Mouse (Mus musculus): ENCODE data around the gene Krt27. TPM values are rescaled to one million over a fixed set of nuclear protein-coding genes. Genes with fewer than 3 reads are reported as not detected.

Krt27 gene
- total RNA-seq, 2 experiments from 2014 or later, result not detected

DNA sequence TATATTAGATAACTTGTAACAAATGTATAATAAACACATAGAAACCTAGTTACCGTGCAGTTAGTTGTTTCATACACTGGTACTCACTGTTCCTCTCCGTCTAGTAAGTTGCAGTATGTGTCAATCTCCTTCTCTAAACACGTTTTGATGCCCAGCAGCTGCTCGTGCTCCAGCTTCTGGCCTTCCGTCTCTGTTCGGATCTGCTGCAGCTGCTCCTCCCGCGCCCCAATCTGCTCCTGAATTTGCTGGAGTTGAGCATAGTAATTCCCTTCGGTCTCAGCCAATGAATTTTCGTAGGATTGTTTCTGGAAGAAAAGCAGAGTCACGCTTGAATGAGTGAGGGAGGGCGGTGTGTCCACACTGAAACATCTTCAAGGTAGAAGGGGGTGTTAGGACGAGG is 17.5 kb downstream of the Krt27 start:
- intact Hi-C loops (cut with DNase I), result no loop called here
- DNase-seq, result no peak

DNA sequence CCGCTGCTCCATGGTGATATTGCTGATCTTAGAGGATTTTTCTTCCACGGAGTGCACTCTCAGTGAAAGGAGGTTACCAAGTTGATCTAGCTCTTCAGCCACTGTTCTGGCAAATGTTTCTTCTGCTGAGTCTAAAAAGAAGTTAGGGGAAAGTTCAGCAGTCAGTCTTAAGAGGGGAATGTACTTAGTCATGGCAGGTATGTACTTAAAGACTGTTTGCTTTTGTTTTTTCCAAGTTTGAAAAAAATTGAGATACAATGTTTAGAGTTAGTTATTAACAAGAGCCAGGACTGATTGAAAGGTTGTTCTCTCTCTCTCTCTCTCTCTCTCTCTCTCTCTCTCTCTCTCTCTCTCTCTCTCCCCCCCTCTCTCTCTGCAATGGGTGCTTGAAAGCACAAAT is 21.2 kb downstream of the Krt27 start:
- no peak for DNase-seq
- intact Hi-C loops (cut with DNase I), result no loop called here

DNA sequence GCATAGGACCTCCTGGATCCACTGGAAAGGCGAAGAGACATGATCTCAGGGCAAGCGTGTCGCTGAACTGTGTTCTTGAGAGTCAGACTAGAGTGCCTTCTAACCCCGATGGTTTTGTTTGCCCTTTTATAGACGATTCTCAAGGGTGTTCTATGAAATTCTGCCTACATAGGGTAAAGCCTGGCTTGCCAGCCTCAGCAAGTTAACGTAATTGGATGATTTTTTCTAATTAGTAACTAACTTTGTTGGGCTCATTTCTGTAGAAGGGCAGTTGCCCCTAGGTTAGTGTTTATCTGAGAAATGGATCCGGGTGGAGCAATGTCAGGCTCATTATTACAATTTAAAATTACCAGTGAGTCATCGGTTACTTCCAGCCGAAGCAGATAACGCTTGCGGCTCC is 28.1 kb downstream of the Krt27 start, which contains the start of gene Krt25:
Gene Krt25 (minus strand): TSS at position 101 of the 400 bp plus-strand sequence.
- no peak for DNase-seq
- intact Hi-C loops (cut with DNase I), result no loop called here

DNA sequence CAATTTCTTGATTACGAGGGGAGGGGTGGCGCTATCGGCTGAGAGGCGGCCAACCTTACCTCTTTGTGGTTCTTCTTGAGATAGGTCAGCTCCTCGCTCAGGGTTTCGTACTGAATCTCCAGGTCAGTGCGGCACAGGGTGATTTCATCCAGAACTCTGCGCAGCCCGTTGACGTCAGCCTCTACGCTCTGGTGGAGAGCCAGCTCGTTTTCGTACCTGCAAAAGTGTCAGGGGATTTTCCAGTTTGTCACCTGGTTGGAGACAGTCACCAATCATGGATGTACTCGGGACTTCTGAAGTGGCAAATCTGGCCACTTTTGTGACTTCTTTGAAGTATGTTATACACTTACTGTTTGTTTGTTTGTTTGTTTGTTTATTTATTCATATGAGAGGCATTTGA is 29.8 kb downstream of the Krt27 start:
- intact Hi-C loops (cut with DNase I), result no loop called here
- DNase-seq, result no peak

DNA sequence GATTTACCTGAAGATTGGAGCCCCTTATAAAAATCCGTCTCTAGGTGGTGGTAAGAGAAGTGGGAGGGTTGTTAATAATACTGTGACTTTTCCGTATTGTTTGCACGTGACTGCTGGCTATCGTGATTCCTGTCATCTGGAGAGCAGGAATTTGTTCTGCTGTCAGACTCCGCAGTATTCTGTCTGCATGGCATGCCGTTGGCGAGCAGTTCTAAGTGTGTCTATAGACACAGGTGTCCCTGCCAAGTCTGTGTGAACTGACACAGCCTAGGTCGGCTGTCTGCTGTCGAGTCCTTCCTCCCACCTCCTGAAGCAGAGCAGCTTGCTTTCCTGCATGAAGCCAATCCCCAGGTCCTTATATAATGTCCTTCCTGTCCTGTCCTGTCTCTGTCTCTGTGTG is 31.8 kb downstream of the Krt27 start:
- no peak for DNase-seq
- intact Hi-C loops (cut with DNase I), result no loop called here

DNA sequence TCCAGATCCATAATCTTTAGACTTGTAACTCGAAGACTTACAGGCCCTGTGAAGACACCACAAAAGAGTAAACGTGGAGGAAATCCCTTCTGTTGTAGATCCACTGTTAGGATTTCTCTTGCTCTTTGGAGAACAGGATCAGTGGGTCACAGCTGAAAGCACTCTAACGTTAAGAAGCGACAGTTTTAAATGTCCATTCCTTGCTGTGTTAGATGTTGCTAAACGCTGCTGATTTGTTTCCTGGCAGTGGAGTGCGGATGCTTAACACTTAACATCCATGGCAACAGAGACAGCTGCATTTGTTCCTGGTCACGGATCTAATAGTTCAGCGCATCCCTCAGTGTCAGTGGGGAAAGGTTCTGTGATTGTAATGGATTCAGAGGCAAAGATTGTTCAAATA is 34.4 kb downstream of the Krt27 start:
- DNase-seq, result no peak
- intact Hi-C loops (cut with DNase I), result no loop called here

DNA sequence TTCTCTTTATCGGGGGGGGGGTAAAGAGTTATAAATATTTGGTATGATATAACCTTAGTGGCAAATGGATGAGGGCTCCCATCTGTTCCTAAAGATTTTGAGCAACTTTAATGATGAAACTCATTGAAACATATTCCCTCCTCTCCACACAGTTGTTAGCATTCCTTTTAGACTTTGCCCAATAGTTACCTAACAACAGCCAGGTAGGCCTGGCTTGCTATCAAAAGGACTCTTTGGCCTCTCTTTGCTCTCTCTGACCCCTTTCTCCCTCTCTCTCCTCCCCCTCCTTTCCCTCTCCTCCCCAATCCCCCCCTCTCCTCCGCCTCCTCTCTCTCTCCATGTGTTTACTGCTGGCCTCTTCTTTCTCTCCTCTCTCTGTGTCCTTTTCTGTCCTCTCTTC is 36.3 kb downstream of the Krt27 start:
- DNase-seq, result no peak
- intact Hi-C loops (cut with DNase I), result no loop called here

DNA sequence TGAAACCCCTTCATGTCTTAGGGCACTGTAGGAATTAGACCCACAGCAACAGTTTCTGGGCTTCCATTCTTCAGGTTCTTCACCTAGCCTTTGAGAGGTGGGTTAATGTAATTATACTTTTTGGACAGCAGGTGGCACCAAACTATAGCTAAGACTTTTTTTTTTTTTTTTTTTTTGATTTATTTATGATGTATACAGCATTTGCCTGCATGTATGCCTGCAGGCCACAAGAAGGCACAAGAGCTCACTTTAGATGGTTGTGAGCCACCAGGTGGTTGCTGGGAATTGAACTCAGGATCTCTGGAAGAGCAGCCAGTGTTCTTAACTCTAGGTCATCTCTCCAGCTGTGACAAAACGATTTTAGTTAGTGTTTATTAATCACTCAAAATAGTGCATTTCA is 40.0 kb downstream of the Krt27 start:
- intact Hi-C loops (cut with DNase I), result loop anchor here (2.0 kb wide), 1 partner anchor 54 kb away; no protein-coding TSS in a partner anchor

DNA sequence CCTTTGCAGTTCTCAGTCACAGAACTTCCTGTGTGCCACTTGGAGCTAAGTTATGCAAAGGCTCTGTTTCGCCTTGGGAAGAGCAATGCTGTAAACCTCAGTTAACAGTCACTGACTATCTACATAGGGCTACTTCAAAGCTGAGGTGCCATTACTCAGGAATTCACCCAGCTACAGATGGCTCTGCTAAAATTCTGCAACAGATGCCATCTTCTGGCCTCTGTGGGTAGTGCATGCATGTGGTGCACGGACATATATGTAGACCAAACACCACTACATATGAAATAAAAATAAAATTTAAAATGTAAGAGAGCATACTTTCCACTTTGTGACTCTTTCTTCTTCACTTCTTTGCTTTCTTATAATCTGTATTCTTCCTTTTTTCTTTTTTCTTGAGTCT is 43.3 kb downstream of the Krt27 start:
- peak; percentile 43 to 67 for DNase-seq
- intact Hi-C loops (cut with DNase I), result loop anchor here (1.0 kb wide), 1 partner anchor 118 kb away; no protein-coding TSS in a partner anchor

More for the DNA sequence above, 40.0 kb downstream of the Krt27 start:
- peak in 1 of 2 experiments; percentile 2 for DNase-seq

Other genes starting within 250 kb of the Krt27 start
- under 1 TPM; 0.38 to 0.58 TPM for gene Ccr7, start 196.0 kb downstream of the Krt27 start, total RNA-seq (2021)
- gene Smarce1, start 120.1 kb downstream of the Krt27 start, total RNA-seq (2021), result 10 to 100 TPM; 42.9 to 47.8 TPM
- gene Krt222, start 107.0 kb downstream of the Krt27 start, total RNA-seq (2021), result 10 to 100 TPM; 25.6 to 33.4 TPM
- not detected for gene Krt24, start 65.8 kb downstream of the Krt27 start, total RNA-seq (2021)
- not detected for gene Krt25, start 28.2 kb downstream of the Krt27 start, total RNA-seq (2021)
- not detected for gene Krt26, start 13.1 kb downstream of the Krt27 start, total RNA-seq (2021)
- not detected for gene Krt28, start 23.8 kb upstream of the Krt27 start, total RNA-seq (2021)
- 1 to 10 TPM; 3.4 to 3.7 TPM for gene Krt10, start 38.3 kb upstream of the Krt27 start, total RNA-seq (2021)
- gene Krt12, start 71.2 kb upstream of the Krt27 start, total RNA-seq (2021), result not detected
- gene Krt20, start 87.0 kb upstream of the Krt27 start, total RNA-seq (2021), result not detected
- not detected for gene Krt23, start 142.0 kb upstream of the Krt27 start, total RNA-seq (2021)
- gene Krt39, start 170.2 kb upstream of the Krt27 start, total RNA-seq (2021), result not detected
- not detected for gene Krt40, start 192.1 kb upstream of the Krt27 start, total RNA-seq (2021)
- gene Krtap3-3, start 199.8 kb upstream of the Krt27 start, total RNA-seq (2021), result not detected
- gene Krtap3-2, start 205.7 kb upstream of the Krt27 start, total RNA-seq (2021), result not detected
- not detected for gene Gm11939, start 208.4 kb upstream of the Krt27 start, total RNA-seq (2021)
- gene Krtap3-1, start 215.5 kb upstream of the Krt27 start, total RNA-seq (2021), result not detected
- not detected for gene Krtap1-5, start 229.9 kb upstream of the Krt27 start, total RNA-seq (2021)
- gene Krtap1-4, start 232.6 kb upstream of the Krt27 start, total RNA-seq (2021), result not detected
- gene Krtap1-3, start 240.2 kb upstream of the Krt27 start, total RNA-seq (2021), result not detected
- not detected for gene Krtap9-3, start 247.0 kb upstream of the Krt27 start, total RNA-seq (2021)